Mouse (Mus musculus) splenic B cell, adult 2 months (primary cell): ENCODE data around the gene Smcr8.
"Not testable (repeated sequence)": the region's sequence is repeated elsewhere in the genome, so short reads cannot be mapped to it uniquely, and the experiment has no call there.

Experiments
- DNase-seq: peaks from one replicate; pipeline ENCODE4 v3.0.0-alpha.2; 2011; ENCODE audit warnings: low read depth, low spot score
- H3K27me3 ChIP-seq: 2 replicates; pipeline ENCODE4 v1.6.1; 2012; ENCODE audit warnings: mild to moderate bottlenecking, low read length, moderate library complexity, mixed read lengths; ENCODE audit not compliant: control insufficient read depth, poor library complexity, insufficient read depth, severe bottlenecking
- H3K36me3 ChIP-seq: 2 replicates; pipeline ENCODE4 v1.6.1; 2012; ENCODE audit warnings: mild to moderate bottlenecking, low read length, moderate library complexity, mixed read lengths; ENCODE audit not compliant: control insufficient read depth, poor library complexity, insufficient read depth, severe bottlenecking

The Smcr8 gene

DNA sequence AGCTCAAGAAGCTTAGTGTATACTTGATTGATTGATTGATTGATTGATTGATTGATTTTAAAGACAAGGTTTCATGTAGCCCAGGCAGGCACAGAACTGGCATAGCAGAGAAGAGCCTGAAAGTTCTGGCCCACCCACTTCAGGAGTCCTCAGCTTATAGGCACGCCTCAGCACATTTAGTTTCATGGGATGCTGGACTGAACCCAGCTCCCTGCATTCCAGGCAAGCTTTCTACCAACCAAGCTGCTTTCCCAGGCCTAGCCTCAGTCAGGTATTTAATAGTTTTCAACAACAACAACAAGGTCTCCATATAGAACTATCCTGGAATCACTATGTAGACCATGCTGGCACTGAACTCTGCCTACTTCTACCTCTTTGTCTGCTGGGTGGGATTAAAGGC, 32.2 kb downstream of the Smcr8 start:
- no peak for DNase-seq

DNA sequence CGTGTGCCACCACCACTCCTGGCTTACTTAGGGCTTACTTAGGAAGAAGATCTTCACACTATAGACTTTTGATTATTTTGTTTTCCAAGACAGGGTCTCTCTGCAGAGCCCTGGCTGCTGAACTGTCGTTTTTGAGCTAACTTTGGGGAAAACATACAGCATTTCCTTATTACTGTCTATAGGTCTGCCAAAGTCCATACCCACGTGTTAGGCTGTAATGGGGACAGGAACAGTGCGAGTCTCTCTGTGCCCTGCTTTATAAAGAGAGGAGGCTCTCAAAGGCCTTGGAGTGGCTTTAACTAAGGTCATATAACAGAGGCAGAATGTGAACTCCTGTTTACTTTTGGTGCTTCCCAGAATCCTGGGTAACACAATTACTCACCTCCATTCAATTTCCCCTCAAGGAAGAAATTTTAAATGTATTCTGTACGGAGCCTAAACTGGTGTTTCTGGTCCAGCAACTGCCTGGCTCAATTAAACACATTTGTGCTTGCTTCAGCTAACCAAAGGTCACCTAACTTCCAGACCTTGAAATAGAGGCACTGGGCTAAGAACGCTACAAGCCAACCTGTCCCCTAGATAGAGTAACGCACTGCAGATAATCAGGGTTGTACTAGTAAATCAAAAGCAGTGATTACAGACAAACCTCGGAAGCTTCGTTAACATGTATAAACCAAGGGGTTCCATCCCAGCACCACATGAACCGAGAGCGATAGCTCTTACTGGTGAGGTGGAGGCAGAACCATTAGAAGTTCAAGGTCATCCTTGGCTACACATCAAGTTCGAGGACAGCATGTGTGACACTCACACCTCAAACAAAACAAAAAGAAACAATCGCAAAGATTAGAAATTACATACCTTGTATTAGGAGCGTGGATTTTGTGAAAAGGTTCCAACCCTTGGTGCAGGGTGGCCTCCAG, 33.0 kb downstream of the Smcr8 start:
- H3K36me3 ChIP-seq, result no peaks in the 10 kb centered on the region
- peak; percentile 12 for DNase-seq
- H3K27me3 ChIP-seq, result no peaks in the 10 kb centered on the region

More for the DNA sequence above, 32.2 kb downstream of the Smcr8 start:
- no peaks in the 10 kb centered on the region for H3K27me3 ChIP-seq
- H3K36me3 ChIP-seq, result no peaks in the 10 kb centered on the region

DNA sequence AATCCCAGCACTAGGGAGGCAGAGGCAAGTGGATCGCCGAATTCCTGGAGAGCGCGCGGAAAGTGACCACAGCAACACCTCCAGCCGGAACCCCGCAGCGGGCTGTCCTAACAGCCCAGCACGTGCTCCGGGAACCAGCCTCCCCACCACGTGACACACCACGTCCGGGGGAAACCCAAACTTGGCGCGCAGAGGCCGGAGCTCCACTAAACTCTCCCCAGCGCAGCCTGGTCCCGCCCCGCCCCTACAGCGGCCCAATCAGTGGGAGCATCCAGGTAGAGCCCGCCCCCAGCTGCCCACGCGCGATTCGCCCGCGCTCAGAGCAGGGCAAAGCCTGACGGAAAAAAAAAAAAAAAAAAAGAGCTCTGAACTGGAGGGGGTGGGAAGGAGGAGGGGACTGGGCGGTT, 33.7 kb downstream of the Smcr8 start:
- peak; percentile 94 for DNase-seq
- H3K27me3 ChIP-seq, result no peaks in the 10 kb centered on the region
- no peaks in the 10 kb centered on the region for H3K36me3 ChIP-seq

DNA sequence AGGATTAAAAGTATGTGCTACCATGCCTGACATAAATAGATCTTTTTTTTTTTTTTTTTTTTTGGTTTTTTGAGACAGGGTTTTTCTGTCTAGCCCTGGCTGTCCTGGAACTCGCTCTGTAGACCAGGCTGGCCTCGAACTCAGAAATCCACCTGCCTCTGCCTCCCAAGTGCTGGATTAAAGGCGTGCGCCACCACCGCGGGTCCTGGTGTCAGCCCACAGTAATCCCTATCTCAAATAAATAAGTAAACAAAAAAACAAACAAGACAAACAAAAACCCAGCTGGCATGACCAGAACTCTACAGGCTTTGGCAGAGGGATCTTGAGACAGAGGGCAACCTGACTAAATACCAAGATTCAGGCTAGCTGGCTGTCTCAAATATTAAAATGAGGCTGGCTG, 34.3 kb downstream of the Smcr8 start, which contains the start of gene Shmt1:
Shmt1 (minus strand) TSS at position 101 of the 400 bp plus-strand sequence.
- DNase-seq, H3K36me3 ChIP-seq, H3K27me3 ChIP-seq: not testable (repeated sequence)

DNA sequence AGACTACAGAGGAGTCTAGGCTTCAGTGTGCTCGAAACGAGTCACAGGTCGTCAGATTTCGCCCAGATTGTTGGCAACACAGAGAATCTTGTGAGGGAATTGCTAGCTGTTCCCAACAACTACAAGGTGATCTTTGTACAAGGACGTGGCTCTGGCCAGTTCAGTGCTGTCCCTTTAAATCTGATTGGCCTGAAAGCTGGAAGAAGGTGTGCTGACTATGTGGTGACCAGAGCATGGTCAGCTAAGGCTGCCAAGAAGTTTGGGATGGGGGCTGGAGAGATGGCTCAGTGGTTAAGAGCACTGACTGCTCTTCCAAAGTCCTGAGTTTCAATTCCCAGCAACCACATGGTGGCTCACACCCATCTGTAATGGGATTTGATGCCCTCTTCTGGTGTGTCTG, 39.1 kb downstream of the Smcr8 start:
- Histone ChIP-seq H3K27me3 (no peaks in the 10 kb centered on the region), H3K36me3 (no peaks in the 10 kb centered on the region)
- no peak for DNase-seq

DNA sequence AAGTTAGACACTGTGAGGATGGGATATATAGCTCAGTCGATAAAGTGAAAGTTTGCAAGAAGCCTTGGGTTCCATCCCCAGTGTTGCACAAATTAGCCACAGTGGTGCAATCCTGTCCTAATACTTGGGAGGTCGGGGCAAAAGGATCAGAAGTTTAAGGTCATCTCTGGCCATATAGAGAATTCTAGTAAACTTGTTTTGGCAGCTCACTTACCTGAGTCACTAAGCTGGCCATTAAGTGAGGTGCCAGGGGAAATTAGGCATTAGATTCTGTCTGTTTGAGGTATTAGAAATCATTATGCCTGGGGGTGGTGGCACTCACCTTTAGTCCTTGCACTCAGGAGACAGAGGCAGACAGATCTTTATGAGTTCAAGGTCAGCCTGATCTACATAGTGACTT, 46.4 kb downstream of the Smcr8 start:
- Histone ChIP-seq H3K36me3 (no peaks in the 10 kb centered on the region), H3K27me3 (no peaks in the 10 kb centered on the region)
- DNase-seq, result no peak

DNA sequence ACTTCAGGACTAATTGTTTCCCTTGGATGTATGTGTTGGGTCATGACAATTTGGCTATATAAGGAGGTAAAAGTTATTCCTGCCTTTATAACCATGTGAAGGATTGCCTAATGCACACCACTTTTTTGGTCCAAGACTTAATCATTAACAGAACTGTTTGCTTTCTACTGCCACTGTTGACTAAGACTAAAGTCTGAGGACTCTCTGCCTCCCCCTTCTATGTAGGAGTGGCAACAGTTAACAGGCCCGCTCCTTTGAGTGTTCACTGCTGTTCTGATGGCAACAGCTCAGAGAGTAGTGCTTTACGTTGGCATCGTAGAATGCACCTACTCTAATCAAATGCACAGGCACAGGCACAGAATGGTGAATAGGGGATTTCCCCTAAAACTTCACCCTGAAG, 47.9 kb downstream of the Smcr8 start:
- no peak for DNase-seq
- Histone ChIP-seq H3K36me3 (no peaks in the 10 kb centered on the region), H3K27me3 (no peaks in the 10 kb centered on the region)

DNA sequence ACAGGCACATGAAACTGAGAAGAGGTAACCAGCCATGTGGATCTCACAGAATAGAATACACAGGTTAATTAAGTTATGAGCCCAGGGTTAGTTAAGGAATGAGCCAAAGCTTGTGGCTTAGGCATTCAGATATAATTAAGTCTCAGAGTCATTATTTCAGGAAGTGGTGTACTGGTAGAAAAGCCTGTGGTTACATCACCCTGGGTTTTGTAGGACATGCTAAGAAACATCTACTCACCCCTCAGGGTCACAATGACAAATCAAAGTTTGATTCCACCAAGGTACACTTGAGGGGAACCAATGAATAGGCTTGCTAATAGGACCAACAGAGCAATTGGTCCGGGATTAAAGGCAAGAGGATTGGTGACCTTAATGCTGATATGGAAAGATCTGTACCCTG, 49.4 kb downstream of the Smcr8 start:
- Histone ChIP-seq H3K27me3 (no peaks in the 10 kb centered on the region), H3K36me3 (no peaks in the 10 kb centered on the region)
- DNase-seq, result no peak

DNA sequence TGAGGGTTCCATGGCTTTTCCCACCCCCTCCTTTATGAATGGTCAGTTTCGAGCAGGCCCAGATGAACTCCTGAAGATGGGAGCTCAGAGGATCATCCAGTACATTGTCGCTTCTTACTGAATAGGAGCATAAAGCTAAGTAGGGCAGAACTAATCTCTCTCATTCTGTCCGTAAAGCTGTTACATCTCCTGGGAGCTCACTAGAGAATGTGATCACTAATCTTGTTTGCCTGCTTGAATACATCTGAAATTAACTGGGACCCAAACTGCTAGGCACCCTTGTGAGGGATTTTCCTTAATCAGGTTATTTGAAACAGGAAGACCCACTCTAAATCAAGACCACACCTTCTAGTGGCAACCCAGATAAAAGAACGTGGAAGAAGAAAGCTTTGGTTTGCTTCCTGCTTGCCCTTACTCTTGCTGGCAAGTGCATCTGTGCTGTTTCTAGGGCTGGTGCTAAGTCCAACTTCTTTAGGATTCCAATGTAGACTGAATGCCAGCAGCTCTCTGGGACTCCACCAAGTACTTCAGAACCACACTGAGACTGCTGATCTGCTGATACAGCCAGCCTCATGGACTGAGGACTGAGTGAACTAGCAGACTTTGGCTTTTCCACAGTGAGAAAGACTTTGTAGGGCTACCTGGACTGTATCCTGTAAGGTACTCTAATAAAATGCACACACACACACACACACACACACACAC, 50.1 kb downstream of the Smcr8 start:
- Histone ChIP-seq H3K36me3 (no peaks in the 10 kb centered on the region), H3K27me3 (no peaks in the 10 kb centered on the region)
- no peak for DNase-seq

DNA sequence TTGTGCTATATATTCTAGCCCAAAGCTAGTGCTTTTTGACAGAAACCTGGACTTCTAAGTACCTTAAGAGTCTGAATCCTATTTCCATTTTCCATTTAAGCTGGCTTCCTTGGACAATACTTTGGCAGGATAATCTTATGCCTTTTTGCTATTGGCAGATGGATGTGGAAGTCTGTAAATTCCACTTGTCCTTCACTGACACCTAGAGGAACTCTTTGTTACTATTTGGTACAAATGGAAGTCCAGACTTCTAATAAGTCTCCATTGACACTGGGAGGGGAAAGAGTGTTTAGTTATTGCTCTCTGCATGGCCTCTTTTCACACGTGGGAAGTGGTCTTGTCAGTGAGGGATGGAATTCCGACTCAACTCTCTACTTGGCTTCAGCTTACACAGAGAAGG, 51.6 kb downstream of the Smcr8 start:
- Histone ChIP-seq H3K27me3 (no peaks in the 10 kb centered on the region), H3K36me3 (no peaks in the 10 kb centered on the region)
- DNase-seq, result peak; percentile 20

DNA sequence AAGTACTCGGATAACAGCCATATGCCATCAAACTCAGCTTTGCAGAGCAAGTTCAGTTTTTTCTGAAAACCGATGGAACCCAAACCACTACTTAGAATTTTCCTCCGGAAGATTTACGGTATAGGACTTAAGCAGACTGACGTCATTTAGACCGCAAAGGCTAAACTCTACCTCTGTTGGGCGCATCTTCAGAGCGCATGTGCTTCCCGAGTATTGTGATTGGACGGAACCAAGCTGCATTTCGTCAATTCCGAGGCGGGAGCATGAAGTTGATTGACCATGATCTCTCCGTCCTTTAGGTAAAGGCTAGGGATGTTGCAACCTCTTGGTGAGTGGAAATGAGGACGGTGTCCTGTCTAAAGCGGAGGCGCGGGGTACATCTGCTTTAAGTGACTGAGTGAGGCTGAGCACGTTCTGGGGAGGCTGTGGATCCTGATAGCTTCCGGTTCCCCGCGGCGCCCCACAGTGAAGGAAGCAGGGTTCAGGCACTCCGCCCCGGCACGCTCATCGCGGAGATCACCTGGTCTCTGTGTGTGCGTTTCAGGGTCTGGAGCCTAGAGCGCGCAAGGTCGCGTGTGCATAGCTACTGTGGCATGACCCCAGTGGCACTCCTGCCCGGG, 53.2 kb downstream of the Smcr8 start, which contains the start of gene Dhrs7b:
Dhrs7b (plus strand) TSS at position 199 of the 620 bp plus-strand sequence.
- no peaks in the 10 kb centered on the region for H3K36me3 ChIP-seq
- peak; percentile 97 for DNase-seq
- H3K27me3 ChIP-seq, result no peaks in the 10 kb centered on the region

DNA sequence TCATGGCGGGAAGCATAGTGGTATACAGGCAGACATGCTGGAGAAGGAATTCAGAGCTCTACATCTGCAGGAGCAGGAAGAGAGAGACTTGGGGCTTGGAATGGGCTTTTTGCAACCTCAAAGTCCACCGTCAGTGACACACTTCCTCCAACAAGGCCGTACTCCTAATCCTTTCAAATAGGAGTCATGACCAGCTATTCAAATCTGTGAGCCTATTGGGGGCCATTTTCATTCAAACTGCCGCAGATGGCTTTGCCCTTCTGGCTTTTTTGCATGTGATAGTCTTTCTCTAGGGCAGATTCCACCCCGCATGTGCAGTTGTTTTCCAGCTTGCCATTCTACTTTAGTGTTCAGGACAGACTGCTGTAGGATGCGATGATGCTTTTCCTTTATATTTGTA, 59.6 kb downstream of the Smcr8 start:
- Histone ChIP-seq H3K36me3 (no peaks in the 10 kb centered on the region; the same call in 1 of the 2 replicates), H3K27me3 (no peaks in the 10 kb centered on the region)
- DNase-seq, result no peak
